Mouse (Mus musculus) embryonic stem cell, embryonic (primary cell): Measurements from ENCODE around the gene Myoc.

ENCODE experiments used
- CTCF ChIA-PET, 4 experiments: fragments of 300-600 bp in 2 of 4; fragments of 350-600 bp in 2 of 4; sonication (Branson Sonifier 250); formaldehyde crosslinking; loops; one replicate each; lab custom pipeline; 2022; ENCODE audit warnings: inconsistent platforms in 2 of 4; lab: Charles Lee
- POLR2A ChIA-PET, 4 experiments: fragments of 300-600 bp in 2 of 4; fragments of 350-600 bp in 2 of 4; sonication (Branson Sonifier 250); formaldehyde crosslinking; loops; one replicate each; lab custom pipeline; 2022; ENCODE audit warnings: antibody characterized with exemption in 4 of 4, inconsistent platforms in 1 of 4; lab: Charles Lee

Myoc gene

DNA sequence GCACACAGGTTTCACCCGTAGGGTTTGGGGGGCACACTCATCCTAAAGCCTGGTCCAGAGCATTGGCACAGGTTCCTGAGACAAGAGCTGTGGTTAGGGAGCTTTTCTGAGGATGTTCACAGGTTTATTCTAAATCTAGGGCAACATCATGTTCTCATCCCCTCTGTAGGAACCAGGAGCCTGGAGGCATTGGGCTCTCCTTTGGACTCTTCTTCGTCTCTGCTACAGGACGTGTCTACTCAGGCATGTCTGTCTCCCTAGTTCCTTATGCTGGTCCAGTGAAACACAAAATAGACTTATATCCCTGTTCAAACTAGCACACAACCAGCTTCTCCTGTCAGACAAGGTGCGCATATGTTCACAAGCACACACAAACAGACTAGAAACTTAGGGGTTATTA, 420 bp upstream of the Myoc start:
- POLR2A ChIA-PET: interaction anchor here in 1 of 4 experiments (0.8 kb wide), 1 partner anchor 581 kb away, joined by 3 read pairs; no protein-coding TSS in a partner anchor
- CTCF ChIA-PET: interaction anchor here in 1 of 4 experiments (0.8 kb wide), 1 partner anchor 10 kb away, joined by 3 read pairs; no protein-coding TSS in a partner anchor

- ChIA-PET CTCF (no interaction called here), POLR2A (no interaction called here)
Measured at GRCm38 (mm10) chr1:162639861-162640260, 906 bp downstream of the Myoc start.

DNA sequence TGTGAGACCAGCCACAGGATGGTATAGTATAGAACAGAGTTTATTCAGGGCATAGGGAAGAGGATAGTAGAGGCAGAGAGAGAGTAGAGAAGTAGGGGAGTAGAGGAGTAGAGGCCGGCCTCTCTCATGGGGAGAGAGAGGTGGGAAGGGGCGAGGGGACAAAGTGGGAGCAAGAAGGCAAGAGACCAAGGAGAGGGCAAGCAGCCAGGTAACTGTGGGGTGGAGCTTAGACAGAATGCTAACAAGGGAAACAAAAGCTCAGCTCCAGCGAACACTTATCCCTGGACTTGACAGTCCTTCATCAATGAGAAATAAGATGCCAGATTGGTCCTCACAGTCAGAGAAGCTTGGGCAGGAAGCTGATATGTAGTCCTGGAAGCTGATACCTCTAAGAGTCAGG, 3.6 kb downstream of the Myoc start:
- ChIA-PET CTCF (interaction anchor here in 1 of 4 experiments (0.5 kb wide), 1 partner anchor 112 kb away, joined by 3 read pairs; no protein-coding TSS in a partner anchor), POLR2A (no interaction called here)

DNA sequence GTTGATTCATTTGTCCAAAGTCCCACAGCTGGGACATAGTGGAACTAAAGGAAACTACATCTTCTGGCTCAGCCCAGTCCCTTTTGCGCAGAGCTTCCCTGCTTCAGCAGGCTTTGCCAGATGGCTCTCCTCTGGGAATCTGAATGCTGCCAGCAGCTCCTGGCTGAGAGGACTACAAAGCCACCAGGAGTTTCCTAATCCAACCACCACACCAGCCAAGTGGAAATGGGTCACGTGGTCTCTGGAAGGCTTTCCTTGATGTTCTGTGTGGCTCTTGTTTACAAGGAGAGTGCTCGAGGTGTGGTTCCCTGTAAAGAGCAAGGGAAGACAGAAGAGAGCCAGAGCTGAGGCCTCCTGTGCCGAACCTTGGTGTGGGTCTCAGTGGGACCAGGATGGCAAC, 4.8 kb downstream of the Myoc start:
- POLR2A ChIA-PET: interaction anchor here in 2 of 4 experiments (0.6 to 0.9 kb wide), 2 partner anchors 9 to 22 kb away, joined by 3 to 5 read pairs; no protein-coding TSS in a partner anchor

DNA sequence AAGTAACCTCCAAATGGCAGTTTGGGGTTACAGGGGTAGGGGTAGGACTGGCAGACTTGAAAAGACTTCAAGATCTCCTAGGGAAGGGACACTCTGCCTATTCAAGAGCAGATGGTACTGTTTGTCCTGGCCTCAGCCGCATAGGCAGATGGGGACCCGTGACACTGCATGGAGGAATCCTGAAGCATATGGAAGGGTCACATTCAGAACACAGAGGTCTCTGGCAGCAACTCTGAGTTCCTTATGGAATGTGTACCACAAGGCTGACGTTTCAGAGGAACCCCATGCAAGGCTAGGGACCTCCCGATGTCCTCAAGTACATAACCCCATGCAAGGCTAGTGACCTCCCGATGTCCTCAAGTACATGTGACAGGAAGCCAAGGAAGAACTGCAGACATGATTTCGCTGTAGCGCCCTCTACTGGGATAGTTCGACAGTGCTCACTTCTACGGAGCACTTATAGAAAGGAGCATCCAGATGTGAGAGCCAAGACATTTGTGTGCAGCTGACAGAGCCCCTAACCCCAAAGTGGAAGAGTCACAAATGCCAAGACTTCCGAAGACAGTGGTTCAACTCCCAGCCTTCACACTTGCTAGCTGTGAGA, 7.2 kb downstream of the Myoc start:
- ChIA-PET POLR2A (interaction anchor here in 1 of 4 experiments (1.2 kb wide), 1 partner anchor 8 kb away, joined by 3 read pairs; no protein-coding TSS in a partner anchor), CTCF (interaction anchor here in 1 of 4 experiments (1.3 kb wide), 1 partner anchor 12 kb away, joined by 5 read pairs; the partner anchor contains the start of gene Myocos)

More for the DNA sequence above, 4.8 kb downstream of the Myoc start:
- CTCF ChIA-PET: no interaction called here

DNA sequence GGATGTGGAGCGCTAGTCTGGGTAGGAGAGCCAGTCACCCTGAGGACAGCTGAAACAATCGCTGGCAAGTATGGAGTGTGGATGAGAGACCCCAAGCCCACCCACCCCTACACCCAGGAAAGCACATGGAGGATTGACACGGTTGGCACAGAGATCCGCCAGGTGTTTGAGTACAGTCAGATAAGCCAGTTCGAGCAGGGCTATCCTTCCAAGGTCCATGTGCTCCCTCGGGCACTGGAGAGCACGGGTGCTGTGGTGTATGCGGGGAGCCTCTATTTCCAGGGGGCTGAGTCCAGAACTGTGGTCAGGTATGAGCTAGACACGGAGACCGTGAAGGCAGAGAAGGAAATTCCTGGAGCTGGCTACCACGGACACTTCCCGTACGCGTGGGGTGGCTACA, 9.5 kb downstream of the Myoc start:
- ChIA-PET CTCF (interaction anchor here in 3 of 4 experiments (0.6 to 1.0 kb wide), 3 partner anchors 10 to 41 kb away, joined by 3 to 7 read pairs (median 4); no protein-coding TSS in a partner anchor), POLR2A (interaction anchor here in 2 of 4 experiments (0.8 to 1.2 kb wide), 3 partner anchors 12 to 77 kb away, joined by 3 read pairs; no protein-coding TSS in a partner anchor)

DNA sequence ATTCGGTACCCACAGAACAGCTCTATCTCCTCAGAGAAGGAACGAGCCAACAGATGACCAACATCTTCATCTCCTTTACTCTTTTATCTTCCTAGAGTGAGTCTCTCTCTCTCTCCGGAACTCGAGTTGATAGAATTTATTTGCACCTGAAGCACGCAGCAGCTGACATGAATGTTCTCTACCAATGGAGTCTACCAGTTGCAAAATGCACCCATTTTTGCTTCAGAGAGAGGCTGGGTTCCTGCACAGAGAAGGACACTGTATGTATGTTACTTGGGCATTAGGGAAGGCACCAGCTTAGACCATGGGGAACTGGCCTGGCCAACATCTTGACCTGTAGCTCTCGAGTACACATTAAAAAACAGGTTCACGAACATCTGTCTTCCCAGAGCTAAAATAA, 19.2 kb downstream of the Myoc start, which contains the start of gene Myocos:
Gene Myocos (minus strand): TSS at position 101 of the 400 bp plus-strand sequence.
- ChIA-PET POLR2A (interaction anchor here in 1 of 4 experiments (1.0 kb wide), 1 partner anchor 21 kb away, joined by 3 read pairs; no protein-coding TSS in a partner anchor), CTCF (interaction anchor here in 2 of 4 experiments (0.7 to 1.7 kb wide), 2 partner anchors 11 to 131 kb away, joined by 5 to 6 read pairs; no protein-coding TSS in a partner anchor)

DNA sequence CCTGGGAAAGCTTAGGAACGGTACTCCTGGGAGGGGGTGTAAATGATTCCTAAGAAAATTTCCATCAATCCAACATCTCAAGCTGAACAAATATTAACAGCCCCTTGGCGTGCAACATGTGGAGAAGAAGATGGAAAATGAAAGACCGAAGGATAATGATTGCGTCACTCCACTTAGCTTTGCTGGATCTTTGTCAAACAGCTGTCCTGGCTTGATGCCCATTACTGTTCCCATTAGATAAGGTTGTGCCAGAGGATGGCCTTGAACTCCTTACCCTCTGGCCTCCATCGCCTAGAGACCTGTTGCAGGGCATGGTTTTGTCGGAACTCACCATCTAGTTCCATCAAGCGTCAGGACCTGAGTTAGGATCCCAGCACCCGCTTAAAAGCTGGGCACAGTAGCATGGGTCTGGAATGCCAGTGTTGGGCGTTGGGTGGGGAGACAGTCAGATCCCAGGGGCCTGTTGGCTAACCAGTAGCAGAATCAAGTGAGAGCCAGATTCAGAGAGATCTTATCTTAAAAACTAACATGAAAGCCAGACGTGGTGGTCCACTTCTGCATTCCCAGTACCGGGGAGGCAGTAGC, 21.4 kb downstream of the Myoc start:
- CTCF ChIA-PET: interaction anchor here in 1 of 4 experiments (0.7 kb wide), 1 partner anchor 301 kb away, joined by 3 read pairs; no protein-coding TSS in a partner anchor
- POLR2A ChIA-PET: interaction anchor here in 2 of 4 experiments (1.1 to 1.2 kb wide), 2 partner anchors 12 to 89 kb away, joined by 3 read pairs; no protein-coding TSS in a partner anchor

DNA sequence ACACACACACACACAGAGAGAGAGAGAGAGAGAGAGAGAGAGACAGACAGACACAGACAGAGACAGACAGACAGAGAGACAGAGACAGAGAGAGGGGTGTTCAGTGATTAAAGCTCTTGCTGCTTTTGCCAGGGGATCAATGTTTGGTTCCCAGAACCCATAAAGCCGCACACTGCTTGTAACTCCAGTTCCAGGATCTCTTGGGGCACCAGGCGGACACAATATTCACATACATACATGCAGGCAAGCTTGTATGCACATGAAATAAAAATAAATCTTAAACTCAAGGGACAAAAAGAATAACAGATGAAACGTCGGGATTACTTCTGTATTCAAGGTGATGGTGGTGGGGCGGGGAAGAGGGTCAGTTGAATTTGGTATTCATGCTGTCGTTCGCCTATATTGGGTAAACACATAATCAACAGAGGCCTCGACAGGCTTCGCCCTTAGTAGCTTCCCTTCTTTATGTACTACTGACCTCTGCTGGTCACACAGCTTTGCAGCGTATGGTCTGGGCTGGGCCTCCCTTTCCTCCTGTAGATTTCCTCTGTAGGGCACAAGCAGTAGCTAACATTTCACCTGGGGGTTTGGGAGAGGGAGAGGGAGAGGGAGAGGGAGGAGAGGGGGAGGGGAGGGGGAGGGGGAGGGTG, 26.0 kb downstream of the Myoc start:
- ChIA-PET CTCF (interaction anchor here (0.5 to 2.1 kb wide), 36 partner anchors 9 to 675 kb away, joined by 3 to 24 read pairs (median 5); partner anchors contain the start of gene Mettl13 (in 4 of the 4)), POLR2A (interaction anchor here (0.6 to 2.2 kb wide), 29 partner anchors 8 to 1549 kb away, joined by 3 to 8 read pairs (median 3); partner anchors contain the start of genes Mettl13 (in 4 of the 4), BC055324 (in 1 of the 4), Fmo4 (in 1 of the 4) and Mettl18 (in 1 of the 4))

DNA sequence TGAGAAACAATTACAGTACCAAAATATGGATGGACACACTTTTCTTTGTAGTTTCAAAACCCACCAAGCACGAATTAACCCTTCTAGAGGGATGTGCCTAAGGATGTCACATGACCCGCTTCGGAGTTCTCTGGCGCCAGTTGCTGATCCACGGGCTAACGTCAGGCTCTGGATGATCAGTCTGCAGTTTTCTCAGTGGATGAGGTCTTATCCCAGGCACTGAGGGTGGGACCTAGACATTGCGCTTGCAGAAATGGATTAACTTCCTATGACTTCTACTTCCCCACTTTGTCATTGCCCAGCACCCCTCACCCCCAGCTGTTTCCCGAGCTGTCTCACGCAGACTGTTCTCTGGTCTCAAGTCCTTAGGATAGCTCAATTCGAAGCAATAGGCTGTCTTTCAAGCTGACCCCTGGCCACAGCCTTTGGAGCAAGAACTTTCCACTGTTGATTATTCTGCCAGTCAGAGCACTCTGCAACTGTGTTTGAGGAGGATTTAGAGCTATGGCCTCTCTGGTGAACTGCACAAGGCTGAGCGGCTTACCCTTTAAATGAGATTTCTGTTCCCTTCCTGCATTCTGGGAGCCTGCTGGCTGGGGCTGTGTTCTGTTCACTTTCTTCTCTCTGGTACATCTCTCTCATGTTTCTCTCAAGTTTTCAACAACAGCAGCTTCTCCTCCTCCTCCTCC, 26.7 kb downstream of the Myoc start:
- CTCF ChIA-PET: interaction anchor here (0.6 to 2.1 kb wide), 30 partner anchors 9 to 676 kb away, joined by 3 to 24 read pairs (median 5); partner anchors contain the start of gene Mettl13 (in 4 of the 4)
- POLR2A ChIA-PET: interaction anchor here (0.6 to 2.2 kb wide), 24 partner anchors 9 to 1550 kb away, joined by 3 to 8 read pairs (median 4); partner anchors contain the start of genes Mettl13 (in 3 of the 4), BC055324 (in 1 of the 4), Fmo4 (in 1 of the 4) and Mettl18 (in 1 of the 4)

- ChIA-PET CTCF (no interaction called here), POLR2A (interaction anchor here in 1 of 4 experiments (0.8 to 2.0 kb wide), 4 partner anchors 10 to 29 kb away, joined by 3 to 7 read pairs (median 5); no protein-coding TSS in a partner anchor)
Measured at GRCm38 (mm10) chr1:162693721-162694120, 54.8 kb downstream of the Myoc start.

DNA sequence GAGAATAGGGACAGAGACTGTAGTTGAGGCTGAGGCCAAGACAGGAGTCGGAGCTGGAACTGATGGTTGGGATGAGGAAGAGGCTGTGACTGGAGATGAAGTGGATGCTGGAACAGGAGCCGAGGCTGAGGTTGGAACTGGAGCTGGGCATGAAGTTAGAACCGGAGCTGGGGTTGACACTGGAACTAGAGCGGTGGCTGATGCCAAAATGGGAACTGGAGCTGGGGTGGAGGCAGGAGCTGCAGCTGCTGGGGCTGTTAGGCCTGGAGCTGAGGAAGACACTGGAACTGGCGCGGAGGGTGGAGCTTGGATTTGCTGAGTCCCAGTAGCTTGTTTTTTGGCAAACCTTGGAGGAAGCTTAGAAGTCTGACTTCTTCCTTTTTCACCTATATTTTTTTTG, 58.9 kb downstream of the Myoc start:
- ChIA-PET CTCF (interaction anchor here in 1 of 4 experiments (0.6 kb wide), 1 partner anchor 477 kb away, joined by 6 read pairs; no protein-coding TSS in a partner anchor), POLR2A (interaction anchor here in 3 of 4 experiments (0.7 to 4.0 kb wide), 17 partner anchors 9 to 42 kb away, joined by 3 to 15 read pairs (median 3); no protein-coding TSS in a partner anchor)
